Mouse (Mus musculus) embryonic facial prominence, embryonic 10.5 days (tissue): ENCODE data around the gene Zfp507. TPM values are rescaled to one million over a fixed set of nuclear protein-coding genes. Genes with fewer than 3 reads are reported as not detected.

ENCODE experiments used
- DNase-seq: peaks from one replicate; pipeline ENCODE4 v3.0.0-alpha.2; 2017; ENCODE audit warnings: low spot score
- H3K27ac ChIP-seq: fragments of 300-500 bp; sonication (generic); replicated peaks from 2 replicates; pipeline ENCODE4 v1.5.1; 2016; ENCODE audit warnings: mild to moderate bottlenecking
- H3K27me3 ChIP-seq: fragments of 300-500 bp; sonication (generic); replicated peaks from 2 replicates; pipeline ENCODE4 v1.6.1; 2016; ENCODE audit warnings: low read depth, mild to moderate bottlenecking; ENCODE audit not compliant: poor library complexity, severe bottlenecking
- H3K36me3 ChIP-seq: fragments of 300-500 bp; sonication (generic); replicated peaks from 2 replicates; pipeline ENCODE4 v1.6.1; 2016; ENCODE audit warnings: mild to moderate bottlenecking, moderate library complexity
- H3K4me1 ChIP-seq: fragments of 300-500 bp; sonication (generic); 2 replicates; pipeline ENCODE4 v1.6.1; 2016
- H3K4me3 ChIP-seq: fragments of 300-500 bp; sonication (generic); 2 replicates; pipeline ENCODE4 v1.5.1; 2016; ENCODE audit warnings: mild to moderate bottlenecking, moderate library complexity
- H3K9me3 ChIP-seq: fragments of 300-500 bp; sonication (generic); 2 replicates; pipeline ENCODE4 v1.6.1; 2016; ENCODE audit warnings: mild to moderate bottlenecking
- WGBS: fragments of 180-500 bp; shearing (Covaris S2); methylation state at CpG from one replicate; pipeline ENCODE4 v1.1.7; 2016; 5-methylcytosine and 5-hydroxymethylcytosine counted together
- polyA plus RNA-seq: library from polyadenylated mRNA; unstranded; fragments of >200 nt; fragmentation: Nextera tagmentation; extraction: Ambion mirVana; gene quantifications from 2 replicates; pipeline ENCODE4 v1.2.1, GENCODE M21; 2016

Gene Zfp507
- polyA plus RNA-seq, 1 experiment from 2014 or later: 19.4 TPM

- peaks cover 7% of the 10 kb centered on the region; the same call in 1 of the 2 replicates for H3K4me1 ChIP-seq
- no peaks in the 10 kb centered on the region for H3K9me3 ChIP-seq
- no peak for DNase-seq
- H3K4me3 ChIP-seq: no peak overlapping the region
- H3K36me3 ChIP-seq: no peaks in the 10 kb centered on the region
- WGBS: 52% methylated on average over 8 of the region's 8 CpGs
- no peaks in the 10 kb centered on the region for H3K27me3 ChIP-seq
- H3K27ac ChIP-seq: 0 out of 2 replicates have a peak overlapping the region, but pooled peaks have one; percentile 30
Observed at GRCm38 (mm10) chr7:35810736-35811135, 7.9 kb upstream of the Zfp507 start.

GRCm38 (mm10) chr7:35804206-35804605 lies 1.4 kb upstream of the Zfp507 start:
- peaks cover 22% of the 10 kb centered on the region for H3K36me3 ChIP-seq
- WGBS: 80% methylated on average over 10 of the region's 10 CpGs
- H3K4me1 ChIP-seq: peaks cover 11% of the 10 kb centered on the region
- no peak overlapping the region for H3K27ac ChIP-seq
- no peak overlapping the region for H3K4me3 ChIP-seq
- DNase-seq: no peak
- H3K27me3 ChIP-seq: no peaks in the 10 kb centered on the region
- H3K9me3 ChIP-seq: no peaks in the 10 kb centered on the region

- H3K9me3 ChIP-seq: no peaks in the 10 kb centered on the region
- DNase-seq: no peak
- peaks cover 40% of the 10 kb centered on the region for H3K36me3 ChIP-seq
- peak overlapping the region; percentile 98 for H3K4me3 ChIP-seq
- H3K4me1 ChIP-seq: peaks cover 11% of the 10 kb centered on the region
- WGBS: under 1% methylated on average over 49 of the region's 49 CpGs
- peak overlapping the region; percentile 98 for H3K27ac ChIP-seq
- no peaks in the 10 kb centered on the region for H3K27me3 ChIP-seq
Observed at GRCm38 (mm10) chr7:35802201-35802905, 450 bp downstream of the Zfp507 start.

- Histone ChIP-seq H3K27ac (no peak overlapping the region), H3K27me3 (no peaks in the 10 kb centered on the region), H3K4me3 (no peak overlapping the region), H3K4me1 (peaks cover 3% of the 10 kb centered on the region), H3K9me3 (no peaks in the 10 kb centered on the region), H3K36me3 (peaks cover 99% of the 10 kb centered on the region)
- DNase-seq: no peak
- 85% methylated on average over 7 of the region's 7 CpGs for WGBS
Observed at GRCm38 (mm10) chr7:35796123-35796522, 6.7 kb downstream of the Zfp507 start.

- Histone ChIP-seq H3K4me1 (no peaks in the 10 kb centered on the region), H3K27ac (no peak overlapping the region), H3K36me3 (peaks cover 99% of the 10 kb centered on the region), H3K4me3 (no peak overlapping the region), H3K9me3 (no peaks in the 10 kb centered on the region), H3K27me3 (no peaks in the 10 kb centered on the region)
- DNase-seq: no peak
- 90% methylated on average over 12 of the region's 12 CpGs for WGBS
Observed at GRCm38 (mm10) chr7:35794145-35794664, 8.6 kb downstream of the Zfp507 start.

- Histone ChIP-seq H3K27ac (no peak overlapping the region), H3K4me1 (no peaks in the 10 kb centered on the region), H3K9me3 (no peaks in the 10 kb centered on the region), H3K36me3 (peaks cover 97% of the 10 kb centered on the region), H3K27me3 (no peaks in the 10 kb centered on the region), H3K4me3 (no peak overlapping the region)
- WGBS: 91% methylated on average over 12 of the region's 12 CpGs
- DNase-seq: no peak
Observed at GRCm38 (mm10) chr7:35792150-35792848, 10.5 kb downstream of the Zfp507 start.

- Histone ChIP-seq H3K4me3 (no peak overlapping the region), H3K4me1 (no peaks in the 10 kb centered on the region), H3K27me3 (no peaks in the 10 kb centered on the region), H3K27ac (no peak overlapping the region), H3K36me3 (peaks cover 98% of the 10 kb centered on the region), H3K9me3 (no peaks in the 10 kb centered on the region)
- 89% methylated on average over 8 of the region's 8 CpGs for WGBS
- no peak for DNase-seq
Observed at GRCm38 (mm10) chr7:35790926-35791325, 11.9 kb downstream of the Zfp507 start.

- Histone ChIP-seq H3K4me1 (no peaks in the 10 kb centered on the region), H3K9me3 (no peaks in the 10 kb centered on the region), H3K27me3 (no peaks in the 10 kb centered on the region), H3K4me3 (no peak overlapping the region), H3K36me3 (peaks cover 98% of the 10 kb centered on the region), H3K27ac (no peak overlapping the region)
- DNase-seq: no peak
- 89% methylated on average over 8 of the region's 8 CpGs for WGBS
Observed at GRCm38 (mm10) chr7:35790201-35790600, 12.6 kb downstream of the Zfp507 start.

GRCm38 (mm10) chr7:35785579-35785978 lies 17.2 kb downstream of the Zfp507 start:
- DNase-seq: no peak
- Histone ChIP-seq H3K27me3 (no peaks in the 10 kb centered on the region), H3K4me1 (no peaks in the 10 kb centered on the region), H3K27ac (no peak overlapping the region), H3K36me3 (peaks cover 98% of the 10 kb centered on the region), H3K4me3 (no peak overlapping the region), H3K9me3 (no peaks in the 10 kb centered on the region)
- WGBS: 78% methylated on average over 4 of the region's 4 CpGs

- Histone ChIP-seq H3K27me3 (no peaks in the 10 kb centered on the region), H3K9me3 (no peaks in the 10 kb centered on the region), H3K27ac (no peak overlapping the region), H3K4me1 (no peaks in the 10 kb centered on the region), H3K4me3 (no peak overlapping the region), H3K36me3 (peaks cover 99% of the 10 kb centered on the region)
- no peak for DNase-seq
Observed at GRCm38 (mm10) chr7:35782252-35782651, 20.6 kb downstream of the Zfp507 start.

- Histone ChIP-seq H3K9me3 (no peaks in the 10 kb centered on the region), H3K27ac (no peak overlapping the region), H3K36me3 (peaks cover 75% of the 10 kb centered on the region), H3K27me3 (no peaks in the 10 kb centered on the region), H3K4me1 (no peaks in the 10 kb centered on the region), H3K4me3 (no peak overlapping the region)
- no peak for DNase-seq
- 93% methylated on average over 12 of the region's 12 CpGs for WGBS
Observed at GRCm38 (mm10) chr7:35774127-35774526, 28.7 kb downstream of the Zfp507 start.

- 91% methylated on average over 8 of the region's 8 CpGs for WGBS
- H3K4me3 ChIP-seq: no peak overlapping the region
- no peaks in the 10 kb centered on the region for H3K27me3 ChIP-seq
- DNase-seq: no peak
- no peaks in the 10 kb centered on the region for H3K9me3 ChIP-seq
- H3K36me3 ChIP-seq: peaks cover 57% of the 10 kb centered on the region
- no peak overlapping the region for H3K27ac ChIP-seq
- no peaks in the 10 kb centered on the region for H3K4me1 ChIP-seq
Observed at GRCm38 (mm10) chr7:35772347-35772746, 30.5 kb downstream of the Zfp507 start.

GRCm38 (mm10) chr7:35771106-35771505 lies 31.7 kb downstream of the Zfp507 start:
- Histone ChIP-seq H3K27ac (no peak overlapping the region), H3K27me3 (no peaks in the 10 kb centered on the region), H3K9me3 (no peaks in the 10 kb centered on the region), H3K4me1 (no peaks in the 10 kb centered on the region), H3K4me3 (no peak overlapping the region), H3K36me3 (peaks cover 46% of the 10 kb centered on the region)
- no peak for DNase-seq
